Mouse (Mus musculus): Measurements from ENCODE around the gene L3mbtl2. TPM values are rescaled to one million over a fixed set of nuclear protein-coding genes. Genes with fewer than 3 reads are reported as not detected.
A peak's percentile ranks its signal among the peaks of the same experiment; 100 is the strongest.

Gene L3mbtl2
- total and polyA plus RNA-seq, 3 experiments, result 56.7 to 58.1 TPM; not detected in 1

DNA sequence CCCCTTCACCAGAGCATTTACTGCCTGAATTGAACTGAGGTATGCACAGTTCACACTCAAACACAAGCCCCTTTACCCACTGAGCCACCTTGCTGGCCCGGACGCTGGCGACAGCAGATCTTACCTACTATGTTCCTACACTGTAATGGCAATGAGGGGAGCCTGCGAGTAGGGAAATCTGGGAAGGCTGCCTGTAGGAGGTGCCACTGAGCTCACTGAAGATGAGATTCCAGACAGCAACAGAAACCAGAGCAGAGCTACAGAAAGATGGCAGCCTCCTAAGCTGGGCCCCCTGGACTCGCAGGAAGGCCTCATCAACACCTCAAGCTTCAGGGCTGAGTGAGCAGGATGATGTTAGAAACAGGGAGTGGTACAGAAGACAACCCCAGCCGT is 55.4 kb downstream of the L3mbtl2 start:
- Histone ChIP-seq H3K36me3 (ENCODE audit: control insufficient read depth in 1 of 2, insufficient read depth in 2 of 2, low read length in 2 of 2) (peaks cover 0 to 57% of the 10 kb centered on the region in 2 experiments; a peak in 2 of 4 replicates), H3K79me2 (ENCODE audit: control insufficient read depth, insufficient read depth, low read length, poor library complexity) (peaks cover 2% of the 10 kb centered on the region; the same call in 1 of the 2 replicates), H3K4me1 (ENCODE audit: control insufficient read depth in 1 of 2, insufficient read depth in 2 of 2, low read length in 2 of 2) (no peaks in the 10 kb centered on the region), H3K9ac (ENCODE audit: control insufficient read depth, low read depth, low read length, poor library complexity, severe bottlenecking) (no peak overlapping the region), H3K4me3 (ENCODE audit: control insufficient read depth in 1 of 2, insufficient read depth in 1 of 2, low read depth in 2 of 2, low read length in 2 of 2) (no peak overlapping the region), H3K27ac (ENCODE audit: control insufficient read depth, low read depth, low read length) (no peak overlapping the region), H3K27me3 (ENCODE audit: control insufficient read depth in 1 of 2, insufficient read depth in 2 of 2, low read length in 2 of 2) (no peaks in the 10 kb centered on the region), H3K9me3 (replicated peaks; ENCODE audit: insufficient read depth, low read length) (no peaks in the 10 kb centered on the region)
- TF ChIP-seq CHD1 (IDR thresholded peaks at IDR 0.05; ENCODE audit: low read depth, low read length) (no peak), CTCF (IDR thresholded peaks at IDR 0.05 in 2 of 3, conservative IDR thresholded peaks at IDR 0.05 in 1 of 3; ENCODE audit: control insufficient read depth in 1 of 3, insufficient read depth in 1 of 3, low read depth in 2 of 3, low read length in 3 of 3, poor library complexity in 1 of 3, severe bottlenecking in 1 of 3) (peak in 2 of 3 experiments; percentile 11 to 17; a peak in 1 of 6 replicates), POLR2A (IDR thresholded peaks at IDR 0.05; ENCODE audit: control insufficient read depth in 1 of 2, insufficient read depth in 1 of 2, low read depth in 1 of 2, low read length in 2 of 2, poor library complexity in 1 of 2) (0 out of 4 replicates have a peak, but pooled peaks of 1 of the 2 experiments have one; percentile 8)
- no peak for DNase-seq (ENCODE audit: low read depth, low spot score)

DNA sequence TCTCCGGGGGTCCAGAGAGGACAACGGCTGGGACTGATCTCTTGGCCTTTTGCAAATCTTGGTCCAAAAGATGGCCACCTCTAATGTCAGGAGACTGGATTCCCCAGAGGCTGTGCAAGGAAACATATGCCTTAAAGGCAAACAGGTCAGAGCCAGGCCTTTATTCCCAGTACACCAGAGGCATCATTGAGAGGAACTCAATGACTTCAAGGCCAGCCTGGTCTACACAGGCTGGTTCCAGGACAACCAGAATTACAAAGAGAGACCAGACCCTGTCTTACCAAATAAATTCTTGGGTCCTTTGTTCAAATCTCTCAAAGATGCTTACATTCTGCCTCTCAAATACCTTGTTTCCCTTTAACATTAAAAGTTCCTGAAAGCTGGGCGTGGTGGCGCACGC is 58.7 kb downstream of the L3mbtl2 start:
- H3K36me3 ChIP-seq (ENCODE audit: control insufficient read depth in 1 of 2, insufficient read depth in 2 of 2, low read length in 2 of 2), result peaks cover 9 to 48% of the 10 kb centered on the region in 2 experiments
- no peaks in the 10 kb centered on the region for H3K9me3 ChIP-seq (replicated peaks; ENCODE audit: insufficient read depth, low read length)
- TF ChIP-seq MYB (IDR thresholded peaks at IDR 0.05; ENCODE audit: low read depth, low read length) (no peak), MAZ (IDR thresholded peaks at IDR 0.05; ENCODE audit: low read depth, low read length) (no peak), NRF1 (IDR thresholded peaks at IDR 0.05; ENCODE audit: insufficient read depth, low read depth, low read length, poor library complexity, severe bottlenecking) (no peak), ZC3H11A (IDR thresholded peaks at IDR 0.05; ENCODE audit: low read depth, low read length) (no peak), TBP (IDR thresholded peaks at IDR 0.05; ENCODE audit: low read depth, low read length) (no peak), ZMIZ1 (IDR thresholded peaks at IDR 0.05; ENCODE audit: low read depth, low read length) (no peak), TAL1 (IDR thresholded peaks at IDR 0.05; ENCODE audit: low read length) (no peak), MEF2A (IDR thresholded peaks at IDR 0.05; ENCODE audit: extremely low read depth, insufficient replicate concordance, low read depth, low read length, poor library complexity, severe bottlenecking) (no peak), TCF12 (IDR thresholded peaks at IDR 0.05; ENCODE audit: low read depth, low read length) (no peak), MAX (IDR thresholded peaks at IDR 0.05; ENCODE audit: low read length) (no peak)
- no peak overlapping the region for H3K9ac ChIP-seq (ENCODE audit: control insufficient read depth, low read depth, low read length, poor library complexity, severe bottlenecking)
- no peak overlapping the region for H3K4me3 ChIP-seq (ENCODE audit: control insufficient read depth in 1 of 2, insufficient read depth in 1 of 2, low read depth in 2 of 2, low read length in 2 of 2)
- H3K4me1 ChIP-seq (ENCODE audit: control insufficient read depth in 1 of 2, insufficient read depth in 2 of 2, low read length in 2 of 2), result no peaks in the 10 kb centered on the region; a peak in 1 of 4 replicates
- H3K27me3 ChIP-seq (ENCODE audit: control insufficient read depth in 1 of 2, insufficient read depth in 2 of 2, low read length in 2 of 2), result no peaks in the 10 kb centered on the region
- DNase-seq (ENCODE audit: low read depth, low spot score), result no peak
- no peak overlapping the region for H3K27ac ChIP-seq (ENCODE audit: control insufficient read depth, low read depth, low read length)
- peaks cover 27% of the 10 kb centered on the region for H3K79me2 ChIP-seq (ENCODE audit: control insufficient read depth, insufficient read depth, low read length, poor library complexity)

DNA sequence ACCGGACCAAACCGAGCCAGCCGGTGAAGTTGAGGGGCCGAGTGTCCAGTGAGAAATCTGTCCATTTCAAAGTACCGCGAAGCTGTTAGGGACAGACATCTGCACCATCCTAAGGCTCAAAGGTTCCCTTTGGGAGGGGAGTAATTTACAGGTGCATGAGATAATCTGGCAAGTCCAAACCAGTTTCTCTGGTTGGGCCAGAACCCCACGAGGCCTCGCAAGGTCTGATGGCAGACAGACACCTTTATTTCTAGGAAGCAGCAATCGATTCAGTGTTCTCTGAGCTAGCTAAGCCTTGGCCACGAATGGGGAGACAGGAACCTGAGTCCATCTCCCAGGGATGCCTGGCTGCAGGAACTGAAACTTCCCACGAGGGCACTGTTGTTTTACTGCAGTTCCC is 60.0 kb downstream of the L3mbtl2 start:
- Histone ChIP-seq H3K27ac (ENCODE audit: control insufficient read depth, low read depth, low read length) (no peak overlapping the region), H3K4me1 (ENCODE audit: control insufficient read depth in 1 of 2, insufficient read depth in 2 of 2, low read length in 2 of 2) (peaks cover 0 to 3% of the 10 kb centered on the region in 2 experiments; a peak in 1 of 4 replicates), H3K4me3 (ENCODE audit: control insufficient read depth in 1 of 2, insufficient read depth in 1 of 2, low read depth in 2 of 2, low read length in 2 of 2) (no peak overlapping the region), H3K36me3 (ENCODE audit: control insufficient read depth in 1 of 2, insufficient read depth in 2 of 2, low read length in 2 of 2) (peaks cover 19 to 50% of the 10 kb centered on the region in 2 experiments), H3K79me2 (ENCODE audit: control insufficient read depth, insufficient read depth, low read length, poor library complexity) (peaks cover 39% of the 10 kb centered on the region), H3K9me3 (replicated peaks; ENCODE audit: insufficient read depth, low read length) (no peaks in the 10 kb centered on the region), H3K27me3 (ENCODE audit: control insufficient read depth in 1 of 2, insufficient read depth in 2 of 2, low read length in 2 of 2) (no peaks in the 10 kb centered on the region), H3K9ac (ENCODE audit: control insufficient read depth, low read depth, low read length, poor library complexity, severe bottlenecking) (no peak overlapping the region)
- no peak for DNase-seq (ENCODE audit: low read depth, low spot score)
- TF ChIP-seq GATA1 (IDR thresholded peaks at IDR 0.05; ENCODE audit: low read depth, low read length) (no peak), BHLHE40 (IDR thresholded peaks at IDR 0.05; ENCODE audit: borderline replicate concordance, low read depth, low read length) (no peak), ZKSCAN1 (IDR thresholded peaks at IDR 0.05; ENCODE audit: low read depth, low read length) (no peak), MAX (IDR thresholded peaks at IDR 0.05; ENCODE audit: low read length) (no peak), UBTF (IDR thresholded peaks at IDR 0.05; ENCODE audit: borderline replicate concordance, insufficient read depth, low read depth, low read length) (no peak), E2F4 (IDR thresholded peaks at IDR 0.05; ENCODE audit: borderline replicate concordance, low read depth, low read length) (no peak), MEF2A (IDR thresholded peaks at IDR 0.05; ENCODE audit: extremely low read depth, insufficient replicate concordance, low read depth, low read length, poor library complexity, severe bottlenecking) (no peak), GABPA (IDR thresholded peaks at IDR 0.05; ENCODE audit: low read depth, low read length) (no peak), NELFE (IDR thresholded peaks at IDR 0.05; ENCODE audit: low read depth, low read length) (no peak), POLR2AphosphoS2 (IDR thresholded peaks at IDR 0.05; ENCODE audit: low read length) (no peak), CTCF (IDR thresholded peaks at IDR 0.05 in 2 of 3, conservative IDR thresholded peaks at IDR 0.05 in 1 of 3; ENCODE audit: control insufficient read depth in 1 of 3, insufficient read depth in 1 of 3, low read depth in 2 of 3, low read length in 3 of 3, poor library complexity in 1 of 3, severe bottlenecking in 1 of 3) (no peak), ZMIZ1 (IDR thresholded peaks at IDR 0.05; ENCODE audit: low read depth, low read length) (no peak), RCOR1 (IDR thresholded peaks at IDR 0.05; ENCODE audit: low read depth, low read length) (no peak), POLR2A (IDR thresholded peaks at IDR 0.05; ENCODE audit: control insufficient read depth in 1 of 2, insufficient read depth in 1 of 2, low read depth in 1 of 2, low read length in 2 of 2, poor library complexity in 1 of 2) (no peak), NRF1 (IDR thresholded peaks at IDR 0.05; ENCODE audit: insufficient read depth, low read depth, low read length, poor library complexity, severe bottlenecking) (no peak), MYB (IDR thresholded peaks at IDR 0.05; ENCODE audit: low read depth, low read length) (no peak), ZNF384 (IDR thresholded peaks at IDR 0.05; ENCODE audit: low read depth, low read length) (no peak), CHD1 (IDR thresholded peaks at IDR 0.05; ENCODE audit: low read depth, low read length) (no peak)
